Mouse (Mus musculus): Measurements from ENCODE around the gene Msi2.

GRCm38 (mm10) chr11:88356598-88357290, 361.6 kb downstream of the Msi2 start:
- TF ChIP-seq POLR2A (IDR thresholded peaks at IDR 0.05; ENCODE audit: extremely low read depth, insufficient read depth, low read length) = no peak
- TF ChIP-seq CTCF (IDR thresholded peaks at IDR 0.05; ENCODE audit: low read depth, low read length) = no peak
